Mouse (Mus musculus): ENCODE measurements around the gene Zfp687.
A peak's percentile ranks its signal among the peaks of the same experiment; 100 is the strongest.
"Not testable (repeated sequence)": the region's sequence is repeated elsewhere in the genome, so short reads cannot be mapped to it uniquely, and the experiment has no call there.

Zfp687 gene

DNA sequence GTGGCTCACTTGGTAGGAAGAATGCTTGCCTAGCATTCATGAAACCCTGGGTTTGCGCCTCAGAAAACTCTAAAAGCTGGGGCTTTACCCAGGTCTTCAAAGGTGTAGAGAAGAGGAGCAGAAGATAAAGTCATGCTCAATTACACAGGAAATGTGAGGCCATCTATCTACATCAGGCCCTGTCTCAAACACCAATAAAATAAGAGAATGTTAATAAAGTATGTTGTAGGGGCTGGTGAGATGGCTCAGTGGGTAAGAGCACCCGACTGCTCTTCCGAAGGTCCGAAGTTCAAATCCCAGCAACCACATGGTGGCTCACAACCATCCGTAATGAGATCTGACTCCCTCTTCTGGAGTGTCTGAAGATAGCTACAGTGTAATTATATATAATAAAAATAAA lies 5.7 kb upstream of the Zfp687 start:
- not testable (repeated sequence) for ATAC-seq (ENCODE audit: insufficient number of reproducible peaks, low FRiP score, low TSS enrichment)

DNA sequence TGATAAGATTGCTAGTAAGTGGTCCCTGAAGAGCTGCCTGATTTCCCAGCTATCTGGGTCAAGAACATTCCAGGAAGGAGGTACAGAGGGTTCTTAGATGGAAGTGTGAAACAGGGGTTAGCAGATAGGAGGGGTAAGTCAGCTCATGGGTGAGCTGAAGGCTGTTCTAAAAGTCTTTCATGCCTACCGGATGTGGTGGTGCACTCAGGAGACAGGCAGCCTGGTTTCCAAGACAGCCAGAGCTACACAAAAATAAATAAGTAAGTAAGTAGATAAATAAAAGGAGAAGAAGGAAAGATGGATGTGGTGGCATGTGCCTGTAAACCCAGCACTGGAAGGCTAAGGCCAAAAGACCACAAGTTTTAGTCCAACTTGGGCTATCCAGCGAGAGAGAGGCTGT lies 3.5 kb upstream of the Zfp687 start:
- no peak for ATAC-seq (ENCODE audit: insufficient number of reproducible peaks, low FRiP score, low TSS enrichment)

DNA sequence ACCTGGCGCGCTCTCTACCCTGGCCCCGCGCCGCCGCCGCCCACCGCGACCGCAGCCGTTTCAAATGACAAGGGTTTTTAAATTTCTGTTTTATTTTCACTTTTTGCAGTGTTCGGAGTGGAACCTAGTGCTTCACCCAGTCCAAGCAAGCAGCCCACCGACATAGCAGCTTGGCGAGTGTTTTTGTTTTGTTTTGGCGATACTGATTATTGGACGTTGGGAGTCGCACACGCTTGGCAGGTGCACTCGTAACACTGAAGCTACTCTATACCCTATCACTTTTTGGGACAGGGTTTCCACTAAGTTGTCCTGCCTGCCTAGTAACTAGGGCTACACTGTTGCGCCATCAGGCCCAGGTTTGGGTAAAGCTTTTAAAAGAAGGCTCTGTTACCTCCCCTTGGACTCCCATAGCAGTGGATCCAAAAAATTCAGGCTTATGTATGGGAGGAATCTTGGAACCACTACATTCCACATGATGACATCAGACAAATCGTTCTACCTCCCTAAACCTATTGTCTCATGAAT lies 1.3 kb upstream of the Zfp687 start:
- peak; percentile 0; the same call in 1 of the 2 replicates for ATAC-seq (ENCODE audit: insufficient number of reproducible peaks, low FRiP score, low TSS enrichment)

DNA sequence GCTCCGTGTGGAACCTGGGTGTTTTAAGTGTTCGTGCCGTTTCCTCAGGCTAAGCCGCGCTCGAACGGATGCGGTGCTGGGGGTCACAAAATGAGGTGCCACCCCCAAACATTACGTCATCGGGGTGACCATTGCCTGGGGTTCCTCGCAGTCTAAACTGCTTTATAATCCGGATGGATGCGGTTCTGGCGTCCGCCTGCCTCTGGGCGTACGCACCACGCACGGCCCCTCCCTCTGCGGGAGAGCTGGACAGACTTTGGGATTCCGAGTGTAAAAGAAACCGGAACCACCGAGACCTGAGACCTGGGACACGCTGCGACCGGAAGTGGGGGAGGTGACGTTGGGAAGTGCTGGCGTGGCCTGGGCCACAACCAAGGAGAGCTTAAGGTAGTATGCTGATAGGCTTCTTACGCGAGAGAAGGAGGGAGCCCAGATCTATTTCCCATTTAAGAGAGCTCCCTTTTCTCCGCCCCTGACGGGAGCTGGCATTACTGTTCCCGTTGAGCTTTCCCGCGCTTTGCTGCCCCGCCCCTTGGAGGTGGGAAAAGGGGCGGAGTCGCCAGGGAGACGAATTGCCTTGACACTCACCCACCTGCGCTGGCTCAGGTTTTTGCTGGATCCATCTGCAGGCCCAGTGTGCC lies 763 bp upstream of the Zfp687 start:
- ATAC-seq (ENCODE audit: insufficient number of reproducible peaks, low FRiP score, low TSS enrichment): peak; percentile 66

DNA sequence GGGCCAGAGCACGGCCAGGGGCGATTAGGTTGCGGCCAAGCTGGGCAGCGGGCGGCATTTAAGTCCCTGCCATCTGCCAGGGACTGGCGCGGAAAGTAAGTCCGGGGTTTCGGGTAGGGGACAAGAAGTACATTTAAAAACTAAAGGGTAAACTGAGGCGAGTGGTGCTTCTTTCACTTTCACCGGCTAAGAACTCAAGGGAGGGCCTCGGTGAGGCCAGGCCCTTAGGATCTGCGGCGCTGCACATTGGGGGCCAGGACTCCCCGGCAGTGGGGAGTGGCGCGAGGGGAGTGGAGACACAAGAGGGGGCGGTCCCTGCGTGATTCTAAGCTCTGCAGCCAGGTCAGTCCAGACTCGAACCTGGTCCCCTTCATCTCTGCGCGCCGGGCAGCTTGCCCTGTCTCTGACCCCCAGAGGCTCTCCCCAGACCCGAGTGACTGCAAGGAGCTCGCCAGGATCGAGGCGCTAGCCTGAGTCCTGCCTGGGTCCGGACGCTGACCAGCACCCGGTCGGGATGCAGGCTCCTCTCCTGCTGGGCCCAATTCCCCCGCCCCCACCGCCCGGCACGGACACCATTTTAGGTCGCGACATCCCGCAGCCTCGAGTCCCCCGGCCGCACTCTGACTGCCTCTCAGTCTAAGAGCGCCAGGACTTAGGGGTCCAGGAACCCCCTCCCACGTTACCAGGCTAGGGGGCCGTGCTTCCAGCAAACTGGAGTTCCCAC lies 658 bp downstream of the Zfp687 start:
- no peak for ATAC-seq (ENCODE audit: insufficient number of reproducible peaks, low FRiP score, low TSS enrichment)

DNA sequence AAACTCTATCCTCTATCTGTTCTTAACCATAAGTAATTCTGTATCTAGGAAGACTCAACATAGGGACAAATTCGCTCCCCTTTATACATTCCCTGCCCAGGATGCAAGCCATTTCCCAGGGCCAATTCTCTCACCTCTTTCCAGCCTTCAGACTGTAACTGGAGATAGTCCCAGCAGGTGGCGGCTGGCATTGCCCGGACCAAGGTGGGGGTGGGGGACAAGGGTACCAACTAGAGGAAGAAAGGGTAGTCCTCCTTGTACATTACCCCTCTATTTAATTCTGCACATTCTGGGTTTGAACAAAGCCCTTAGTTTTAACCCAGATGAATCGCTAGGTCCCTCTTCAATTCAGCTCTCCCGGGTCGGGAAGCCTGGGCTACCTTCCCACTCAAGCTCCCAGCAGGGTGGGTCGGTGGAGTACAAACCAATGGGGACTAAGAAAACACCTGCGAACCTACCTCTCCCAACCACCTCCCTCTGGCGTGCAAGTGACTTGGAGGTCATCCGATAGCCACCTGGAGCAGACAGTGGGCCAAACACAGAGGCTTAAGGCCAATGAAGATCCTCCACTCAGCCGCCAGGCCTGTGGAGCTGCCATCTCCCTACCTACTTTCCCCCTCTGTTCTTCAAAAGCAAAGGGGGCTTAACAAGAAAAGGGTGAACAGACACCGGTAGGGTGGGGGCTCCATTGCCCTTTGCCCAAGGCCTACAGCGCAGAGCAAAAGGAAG lies 1.4 kb downstream of the Zfp687 start:
- no peak for ATAC-seq (ENCODE audit: insufficient number of reproducible peaks, low FRiP score, low TSS enrichment)

DNA sequence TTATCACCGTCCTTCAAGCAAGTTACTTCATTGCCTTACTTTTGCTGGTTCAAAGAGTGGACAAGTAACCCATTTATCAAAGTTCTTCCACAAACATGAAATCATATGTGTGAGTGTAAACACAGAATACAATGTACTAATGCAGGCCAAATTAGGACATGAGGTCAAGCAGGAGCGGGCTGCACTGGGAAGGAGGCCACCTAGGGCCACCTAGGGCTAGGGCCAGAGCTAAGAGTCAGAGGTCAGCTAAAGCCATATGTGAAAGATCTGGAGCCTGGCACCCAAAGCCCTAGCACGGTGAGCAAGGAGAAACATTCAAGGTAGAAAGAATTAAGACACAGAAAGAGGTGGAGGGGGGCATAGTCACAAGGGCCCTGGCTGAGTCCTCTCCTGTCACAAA lies 2.3 kb downstream of the Zfp687 start:
- no peak for ATAC-seq (ENCODE audit: insufficient number of reproducible peaks, low FRiP score, low TSS enrichment)

DNA sequence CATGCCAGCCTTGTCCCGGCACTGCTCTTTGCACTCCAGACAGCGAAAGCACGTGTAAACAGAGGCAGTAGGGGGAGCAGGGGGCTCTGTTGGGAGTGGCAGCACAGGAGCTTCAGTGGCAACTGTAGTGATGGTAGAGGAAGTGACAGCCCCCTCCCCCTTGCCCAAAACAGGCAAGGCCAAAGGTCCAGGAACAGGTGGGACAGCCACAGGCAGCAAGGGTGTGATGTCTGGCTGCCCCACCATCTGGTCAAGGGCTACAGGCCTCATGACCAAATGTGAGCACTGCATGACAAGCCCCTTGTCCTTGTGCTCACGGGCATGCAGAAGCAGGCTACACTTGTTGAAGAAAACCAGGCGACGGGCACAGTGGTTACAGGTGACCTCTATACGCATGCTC lies 4.9 kb downstream of the Zfp687 start:
- ATAC-seq (ENCODE audit: insufficient number of reproducible peaks, low FRiP score, low TSS enrichment): no peak

DNA sequence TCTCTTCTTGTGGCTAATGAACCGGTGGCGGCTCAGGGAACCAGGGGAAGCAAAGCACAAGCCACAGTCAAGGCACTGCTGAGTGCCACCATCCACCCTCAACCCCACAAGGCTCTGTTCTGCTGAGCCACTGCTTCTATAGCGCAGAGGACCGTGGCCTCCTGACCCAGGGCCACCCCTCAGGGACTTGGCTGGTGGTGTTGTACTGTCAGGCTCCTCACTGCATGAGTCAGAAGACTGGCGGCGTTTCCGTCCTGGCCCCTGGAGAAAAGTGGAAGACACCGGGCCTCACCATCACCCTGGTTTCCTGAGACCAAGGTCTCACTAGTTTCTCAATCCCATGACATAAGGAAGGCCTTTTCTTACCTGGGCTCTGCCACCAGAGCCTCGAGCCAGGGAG lies 7.5 kb downstream of the Zfp687 start:
- ATAC-seq (ENCODE audit: insufficient number of reproducible peaks, low FRiP score, low TSS enrichment): no peak

DNA sequence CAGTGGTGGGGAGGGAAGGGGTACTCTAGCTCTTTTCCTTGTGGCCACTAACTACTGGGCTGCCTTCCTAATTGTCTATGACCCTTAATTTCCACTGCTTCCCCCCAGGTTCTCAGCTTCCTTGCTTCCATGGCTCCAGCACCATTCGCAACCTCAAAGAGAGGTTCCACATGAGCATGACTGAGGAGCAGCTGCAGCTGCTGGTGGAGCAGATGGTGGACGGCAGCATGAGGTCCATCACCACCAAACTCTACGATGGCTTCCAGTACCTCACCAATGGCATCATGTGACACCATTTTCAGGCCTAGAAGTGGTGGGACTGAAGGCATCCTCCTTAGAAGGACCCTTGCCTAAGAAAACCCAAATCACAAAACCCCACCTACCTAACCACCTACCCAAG lies 9.6 kb downstream of the Zfp687 start:
- ATAC-seq (ENCODE audit: insufficient number of reproducible peaks, low FRiP score, low TSS enrichment): no peak

DNA sequence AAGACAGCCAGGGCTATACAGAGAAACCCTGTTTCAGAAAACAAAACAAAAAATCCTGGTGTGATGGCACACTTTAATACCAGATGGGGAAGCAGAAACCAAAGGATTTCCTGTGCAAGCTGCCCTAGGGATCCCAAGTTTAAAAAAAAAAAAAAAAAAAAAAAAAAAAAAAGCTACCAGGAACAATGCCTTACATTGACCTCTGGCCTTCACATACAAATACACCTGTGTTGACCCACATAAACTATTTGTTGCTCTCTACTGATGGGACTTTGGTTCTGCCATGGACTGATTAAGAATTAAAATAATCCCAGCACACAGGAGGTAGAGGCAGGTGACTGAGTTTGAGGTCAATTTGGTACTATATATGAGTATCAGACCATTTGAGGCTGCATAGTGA lies 12.0 kb downstream of the Zfp687 start:
- ATAC-seq (ENCODE audit: insufficient number of reproducible peaks, low FRiP score, low TSS enrichment): no peak

DNA sequence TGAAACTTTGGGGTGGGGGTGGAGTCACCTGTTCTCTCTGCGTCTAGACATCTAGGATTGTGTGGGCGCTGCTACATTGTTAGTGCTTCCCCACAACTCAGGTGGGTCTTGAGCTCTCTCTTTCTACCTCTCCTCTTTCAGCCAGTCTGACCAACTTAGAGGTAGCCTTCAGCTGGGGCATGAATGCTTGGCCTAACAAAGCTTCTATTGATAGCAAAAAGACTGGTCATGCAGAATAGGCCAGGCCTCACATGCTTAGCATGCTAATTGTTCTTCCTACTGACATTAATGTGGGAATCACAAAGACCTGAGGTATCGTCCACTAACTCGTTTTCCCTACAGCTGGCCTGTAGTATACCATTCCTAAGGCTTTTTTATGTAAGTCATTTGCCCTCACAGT lies 12.7 kb downstream of the Zfp687 start:
- ATAC-seq (ENCODE audit: insufficient number of reproducible peaks, low FRiP score, low TSS enrichment): no peak

DNA sequence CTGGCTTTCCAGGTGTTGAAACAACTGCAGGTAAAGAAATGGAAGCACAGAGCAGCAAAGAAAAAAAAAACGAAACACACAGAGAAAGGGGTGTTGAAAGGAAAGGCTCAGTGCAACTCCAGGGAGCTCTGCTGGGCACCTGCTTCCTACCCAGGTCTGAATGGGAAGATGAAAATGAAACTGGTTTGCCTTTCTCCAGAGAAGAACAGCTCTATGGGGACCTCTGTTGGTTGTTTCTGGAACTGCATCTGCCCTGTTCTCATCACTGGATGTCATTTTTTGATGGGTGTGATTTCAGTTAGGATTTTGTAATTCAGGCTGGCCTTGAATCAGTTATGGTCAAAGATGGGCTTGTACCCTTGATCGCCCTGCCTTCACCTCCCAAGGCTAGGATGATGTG lies 18.3 kb downstream of the Zfp687 start:
- ATAC-seq (ENCODE audit: insufficient number of reproducible peaks, low FRiP score, low TSS enrichment): peak; percentile 49

DNA sequence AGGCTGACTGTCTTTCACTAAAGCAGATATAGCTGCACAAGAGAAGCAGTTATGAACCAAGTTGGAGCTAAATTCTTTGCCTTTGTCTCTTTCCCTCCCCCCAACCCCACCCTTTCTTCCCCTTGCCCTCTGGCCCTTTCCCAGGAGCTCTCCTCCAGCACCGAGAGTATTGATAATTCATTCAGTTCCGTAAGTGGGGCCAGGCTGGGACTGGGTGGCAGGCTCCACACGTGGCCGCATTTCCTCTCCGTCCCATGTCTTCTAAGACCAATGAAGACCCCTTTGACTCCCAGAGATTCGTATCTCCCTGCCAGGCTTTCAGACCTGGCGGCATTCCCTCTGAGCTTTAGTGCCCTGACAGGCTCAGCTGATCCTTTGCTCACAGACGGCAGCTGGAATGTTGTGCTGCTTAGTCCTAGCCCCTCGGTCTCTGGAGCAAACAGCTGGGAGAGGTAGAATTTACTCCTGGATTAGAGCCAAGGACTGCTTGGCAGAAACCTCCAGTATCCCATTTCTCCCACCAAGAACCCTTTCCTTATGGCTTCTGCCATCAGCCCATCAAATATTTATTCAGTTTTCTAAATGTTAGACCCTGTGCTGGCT lies 26.0 kb downstream of the Zfp687 start:
- no peak for ATAC-seq (ENCODE audit: insufficient number of reproducible peaks, low FRiP score, low TSS enrichment)

DNA sequence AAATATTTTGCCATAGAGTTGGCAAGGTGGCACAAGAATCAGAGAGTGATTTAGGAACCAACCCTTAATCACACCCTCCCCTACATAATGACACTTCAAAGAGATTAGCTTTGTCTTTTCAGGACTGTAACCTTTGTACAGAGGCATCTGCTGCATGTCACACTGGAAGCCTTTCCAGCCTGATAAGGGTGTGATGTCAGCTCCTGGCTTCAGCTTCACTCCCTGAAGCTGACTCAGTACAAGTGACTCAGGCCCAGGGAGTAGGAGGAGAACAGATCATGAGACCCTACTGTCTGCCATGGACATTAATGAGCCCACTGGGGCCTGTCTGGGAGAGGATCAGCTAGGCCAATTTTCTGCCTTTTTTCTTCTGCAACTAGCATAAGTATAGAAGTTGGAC lies 27.7 kb downstream of the Zfp687 start:
- no peak for ATAC-seq (ENCODE audit: insufficient number of reproducible peaks, low FRiP score, low TSS enrichment)

DNA sequence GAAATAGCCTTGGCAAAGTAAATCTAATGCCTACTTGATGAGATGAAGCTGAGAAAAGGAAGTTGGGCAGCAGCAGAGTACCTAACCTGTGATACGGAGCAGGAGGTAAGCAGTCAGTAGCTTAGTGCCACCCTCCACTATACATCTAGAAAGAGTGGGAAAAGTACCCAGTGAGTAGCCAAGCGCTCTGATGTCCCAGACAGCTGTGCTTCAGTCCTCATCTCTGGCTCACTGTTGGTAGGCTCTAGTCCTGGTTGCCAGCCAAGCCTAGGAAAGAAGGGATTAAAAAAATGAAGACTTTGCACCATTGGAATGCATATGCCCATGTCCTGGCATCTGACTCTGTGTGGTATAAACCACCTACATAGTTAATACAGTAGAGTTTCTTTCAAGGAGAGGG lies 29.7 kb downstream of the Zfp687 start:
- no peak for ATAC-seq (ENCODE audit: insufficient number of reproducible peaks, low FRiP score, low TSS enrichment)

DNA sequence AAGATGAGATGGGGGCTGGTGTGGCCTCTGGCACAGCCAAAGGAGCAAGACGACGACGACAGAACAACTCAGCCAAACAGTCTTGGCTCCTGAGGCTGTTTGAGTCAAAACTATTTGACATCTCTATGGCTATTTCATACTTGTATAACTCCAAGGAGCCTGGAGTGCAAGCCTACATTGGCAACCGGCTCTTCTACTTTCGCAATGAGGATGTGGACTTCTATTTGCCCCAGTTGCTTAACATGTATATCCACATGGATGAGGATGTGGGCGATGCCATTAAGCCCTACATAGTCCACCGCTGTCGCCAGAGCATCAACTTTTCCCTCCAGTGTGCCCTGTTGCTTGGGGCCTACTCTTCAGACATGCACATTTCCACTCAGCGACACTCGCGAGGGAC lies 30.9 kb downstream of the Zfp687 start:
- no peak for ATAC-seq (ENCODE audit: insufficient number of reproducible peaks, low FRiP score, low TSS enrichment)

DNA sequence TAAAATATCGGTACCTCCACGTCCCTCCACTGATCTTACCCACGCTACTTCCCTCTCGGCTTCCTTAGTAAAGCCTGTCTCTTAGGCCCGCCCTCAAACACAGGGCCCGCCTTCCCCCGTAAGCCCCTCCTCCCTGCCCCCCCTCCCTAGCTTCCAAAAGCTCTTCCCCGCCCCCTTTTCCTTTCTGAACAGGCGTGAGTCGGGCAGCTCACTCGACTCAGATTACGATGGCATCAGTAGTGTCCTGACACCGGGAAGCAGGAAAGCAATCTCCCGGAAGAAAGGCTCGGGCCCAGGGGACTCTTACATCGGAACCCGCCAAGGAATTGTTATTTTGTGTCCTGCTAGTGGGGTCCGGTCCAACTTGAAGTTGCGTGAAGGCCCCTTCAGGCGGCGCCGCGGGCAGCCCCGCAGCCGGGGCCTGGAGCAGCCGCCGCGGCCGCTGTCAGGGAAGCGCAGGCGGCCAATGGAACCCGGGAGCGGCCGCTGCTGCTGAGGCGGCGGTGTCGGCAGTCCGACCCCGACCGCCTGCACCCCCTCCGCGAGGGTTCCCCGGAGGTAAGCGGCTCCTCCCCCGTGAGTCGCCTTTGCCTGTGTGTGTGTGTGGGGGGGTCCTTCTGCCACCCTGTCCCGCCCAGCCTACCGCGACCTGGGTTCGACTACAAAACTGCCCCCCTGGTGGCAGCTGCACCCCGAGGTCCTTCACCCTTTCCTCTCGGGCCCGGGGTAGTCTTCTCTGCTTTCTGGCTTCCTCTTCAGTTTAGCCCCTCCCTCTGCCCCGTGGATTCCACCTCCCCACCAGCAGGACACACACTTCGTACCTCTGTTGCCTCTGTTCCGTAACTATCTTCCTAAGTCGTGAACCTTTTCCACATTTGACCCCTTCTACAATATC lies 40.5 kb downstream of the Zfp687 start, which contains the start of gene Pi4kb:
Pi4kb (plus strand) TSS at position 204 of the 895 bp plus-strand sequence.
- ATAC-seq (ENCODE audit: insufficient number of reproducible peaks, low FRiP score, low TSS enrichment): peak; percentile 84

DNA sequence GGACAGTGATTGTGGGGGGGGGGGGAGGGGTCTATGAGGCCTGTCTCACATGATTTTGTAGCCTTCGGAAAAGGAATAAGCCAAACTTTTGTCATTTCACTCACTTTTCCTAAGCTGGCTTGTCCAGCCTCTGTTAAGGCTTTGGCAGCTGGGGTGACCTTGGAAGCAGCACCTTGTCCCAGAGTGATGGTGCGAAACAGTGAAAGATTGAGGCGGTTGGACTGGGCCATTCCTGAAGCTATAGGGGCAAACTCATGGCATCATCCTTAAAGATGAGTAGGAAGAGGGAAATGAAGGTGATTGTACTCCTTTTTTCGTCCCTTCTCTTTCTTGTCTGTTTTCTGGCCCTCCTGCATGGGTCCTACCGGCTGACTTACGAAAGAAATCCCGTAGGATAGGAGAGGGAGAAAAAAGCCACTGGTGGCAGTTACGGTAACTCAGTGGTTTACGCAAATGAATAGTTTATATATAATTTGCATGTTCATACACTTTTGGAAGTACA lies 41.2 kb downstream of the Zfp687 start:
- ATAC-seq (ENCODE audit: insufficient number of reproducible peaks, low FRiP score, low TSS enrichment): 0 out of 2 replicates have a peak, but pooled peaks have one; percentile 8

DNA sequence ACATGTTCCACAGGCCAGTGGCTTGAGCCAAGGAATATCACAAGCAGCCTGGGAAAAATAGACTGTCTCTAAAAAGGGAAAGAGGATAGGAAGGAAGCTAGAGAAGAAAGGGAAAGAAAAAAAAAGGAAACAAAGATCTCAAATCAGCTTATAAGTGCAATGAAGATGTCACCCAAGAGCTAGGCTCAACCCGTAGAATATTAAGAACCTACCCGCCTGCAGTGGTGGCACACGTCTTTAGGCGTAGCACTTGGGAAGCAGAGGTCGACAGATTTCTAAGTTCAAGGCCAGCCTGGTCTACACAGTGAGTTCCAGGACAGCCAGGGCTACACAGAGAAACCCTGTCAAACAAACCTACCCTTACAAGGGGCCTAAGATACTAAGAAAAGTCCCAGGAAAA lies 41.6 kb downstream of the Zfp687 start:
- ATAC-seq (ENCODE audit: insufficient number of reproducible peaks, low FRiP score, low TSS enrichment): no peak

Measured in cerebellum, adult (tissue).